Comparison of ENCODE assay signal across 13 mouse cellular contexts in genomic region chr7:118126219-118126875, GRCm38 (mm10). TPM values are rescaled to one million over a fixed set of nuclear protein-coding genes. Genes with fewer than 3 reads are reported as not detected.
A peak's percentile ranks its signal among the peaks of the same experiment; 100 is the strongest.
DNase-seq lines count a peak whose midpoint lies in the region; ATAC-seq and TF ChIP-seq lines count a peak whose summit lies in the region.
"Had no signal": no experiment of that assay in that cellular context is flagged by ENCODE, and none has a peak within 500 bp of the region (broad histone marks: within the 10 kb centered on the region; RNA-seq: fewer than 3 reads in every experiment).

No protein-coding gene starts in this region.

- no peak overlapping the region for H3K4me3 ChIP-seq in hindbrain, embryonic 12.5 days
- no peak overlapping the region for H3K4me3 ChIP-seq in hindbrain, embryonic 16.5 days (ENCODE audit: low read length)
- peak overlapping the region; percentile 94 for H3K4me3 ChIP-seq in midbrain, embryonic 10.5 days
- H3K4me3 ChIP-seq in midbrain, postnatal 0 days (ENCODE audit: low read depth, low read length) = no peak overlapping the region
- 0 out of 2 replicates have a peak overlapping the region, but pooled peaks have one; percentile 4 for H3K4me3 ChIP-seq in embryonic facial prominence, embryonic 13.5 days
- H3K4me3 ChIP-seq: neural tube, embryonic 13.5 days had no signal

- 78% methylated on average over 11 of the region's 11 CpGs for WGBS in hindbrain, embryonic 12.5 days
- WGBS in hindbrain, embryonic 16.5 days = 72% methylated on average over 11 of the region's 11 CpGs
- 77% methylated on average over 11 of the region's 11 CpGs for WGBS in midbrain, embryonic 10.5 days
- 67% methylated on average over 11 of the region's 11 CpGs for WGBS in midbrain, postnatal 0 days
- WGBS in embryonic facial prominence, embryonic 13.5 days = 76% methylated on average over 11 of the region's 11 CpGs

- H3K4me1 ChIP-seq in hindbrain, embryonic 12.5 days = peaks cover 32% of the 10 kb centered on the region
- peaks cover 21% of the 10 kb centered on the region for H3K4me1 ChIP-seq in hindbrain, embryonic 16.5 days (ENCODE audit: control insufficient read depth, insufficient read depth, low read depth, low read length)
- peaks cover 35% of the 10 kb centered on the region for H3K4me1 ChIP-seq in midbrain, embryonic 10.5 days
- peaks cover 10% of the 10 kb centered on the region; the same call in 1 of the 2 replicates for H3K4me1 ChIP-seq in midbrain, postnatal 0 days (ENCODE audit: insufficient read depth, low read length)
- peaks cover 28% of the 10 kb centered on the region for H3K4me1 ChIP-seq in embryonic facial prominence, embryonic 13.5 days

- TF ChIP-seq CTCF in midbrain, postnatal 0 days (IDR thresholded peaks at IDR 0.05) = no peak

- H3K4me2 ChIP-seq in hindbrain, embryonic 12.5 days (replicated peaks) = peak overlapping the region; percentile 66
- H3K4me2 ChIP-seq in hindbrain, embryonic 16.5 days (ENCODE audit: low read length) = no peak overlapping the region
- H3K4me2 ChIP-seq in midbrain, postnatal 0 days (ENCODE audit: low read depth, low read length, poor library complexity, severe bottlenecking) = no peak overlapping the region
- peak overlapping the region; percentile 72; the same call in 1 of the 2 replicates for H3K4me2 ChIP-seq in embryonic facial prominence, embryonic 13.5 days

- H3K9ac ChIP-seq in hindbrain, embryonic 12.5 days = no peak overlapping the region
- H3K9ac ChIP-seq in hindbrain, embryonic 16.5 days (ENCODE audit: low read depth, low read length) = no peak overlapping the region
- H3K9ac ChIP-seq in midbrain, postnatal 0 days (replicated peaks; ENCODE audit: low read length, poor library complexity, severe bottlenecking) = no peak overlapping the region
- H3K9ac ChIP-seq in embryonic facial prominence, embryonic 13.5 days = 0 out of 2 replicates have a peak overlapping the region, but pooled peaks have one; percentile 32
- H3K9ac ChIP-seq: neural tube, embryonic 13.5 days had no signal

- no peak for ATAC-seq in hindbrain, embryonic 12.5 days (ENCODE audit: low FRiP score)
- no peak for ATAC-seq in hindbrain, embryonic 16.5 days
- ATAC-seq in midbrain, postnatal 0 days (ENCODE audit: low FRiP score) = no peak
- ATAC-seq in embryonic facial prominence, embryonic 13.5 days (ENCODE audit: insufficient number of reproducible peaks, insufficient read depth, low FRiP score, low TSS enrichment, low read depth) = no peak
- ATAC-seq in megakaryocyte-erythroid progenitor cell, adult 5-6 weeks (replicated peaks; ENCODE audit: low FRiP score, low TSS enrichment, poor library complexity, severe bottlenecking) = peak; percentile 22; the same call in 1 of the 2 replicates
- ATAC-seq: CD4-positive, CD25-positive, alpha-beta regulatory T cell, adult 4 months had no signal

- no peak for DNase-seq in midbrain, embryonic 10.5 days (ENCODE audit: low spot score)
- DNase-seq in midbrain, postnatal 0 days (ENCODE audit: low spot score) = no peak
- DNase-seq in frontal cortex, postnatal 14 days (ENCODE audit: low spot score in 2 of 2) = no peak
- no peak for DNase-seq in right cerebral cortex, postnatal 14 days
- DNase-seq: heart, postnatal 10 days; right cerebral cortex, postnatal 25 days had no signal

- no peak overlapping the region for H3K27ac ChIP-seq in hindbrain, embryonic 12.5 days
- no peak overlapping the region for H3K27ac ChIP-seq in hindbrain, embryonic 16.5 days (ENCODE audit: low read depth, low read length)
- H3K27ac ChIP-seq in midbrain, embryonic 10.5 days (replicated peaks) = no peak overlapping the region
- H3K27ac ChIP-seq in midbrain, postnatal 0 days (ENCODE audit: low read depth, low read length) = no peak overlapping the region
- H3K27ac ChIP-seq in embryonic facial prominence, embryonic 13.5 days = no peak overlapping the region
- H3K27ac ChIP-seq: kidney, postnatal 0 days; neural tube, embryonic 13.5 days had no signal

- no peaks in the 10 kb centered on the region for H3K27me3 ChIP-seq in hindbrain, embryonic 12.5 days
- no peaks in the 10 kb centered on the region for H3K27me3 ChIP-seq in hindbrain, embryonic 16.5 days (replicated peaks; ENCODE audit: control insufficient read depth, insufficient read depth, low read length)
- H3K27me3 ChIP-seq in midbrain, embryonic 10.5 days (ENCODE audit: low read depth, poor library complexity, severe bottlenecking) = no peaks in the 10 kb centered on the region
- no peaks in the 10 kb centered on the region for H3K27me3 ChIP-seq in midbrain, postnatal 0 days (ENCODE audit: insufficient read depth, low read length)
- H3K27me3 ChIP-seq in embryonic facial prominence, embryonic 13.5 days = no peaks in the 10 kb centered on the region
- H3K27me3 ChIP-seq: neural tube, embryonic 13.5 days had no signal

- H3K9me3 ChIP-seq in hindbrain, embryonic 12.5 days (replicated peaks) = no peaks in the 10 kb centered on the region
- no peaks in the 10 kb centered on the region for H3K9me3 ChIP-seq in hindbrain, embryonic 16.5 days (ENCODE audit: control insufficient read depth, low read length)
- H3K9me3 ChIP-seq in midbrain, embryonic 10.5 days (replicated peaks) = no peaks in the 10 kb centered on the region
- no peaks in the 10 kb centered on the region for H3K9me3 ChIP-seq in midbrain, postnatal 0 days (ENCODE audit: low read length)
- H3K9me3 ChIP-seq in embryonic facial prominence, embryonic 13.5 days = no peaks in the 10 kb centered on the region
- H3K9me3 ChIP-seq: neural tube, embryonic 13.5 days had no signal

- H3K36me3 ChIP-seq in hindbrain, embryonic 12.5 days = peaks cover 33% of the 10 kb centered on the region
- H3K36me3 ChIP-seq in hindbrain, embryonic 16.5 days (ENCODE audit: control insufficient read depth, insufficient read depth, low read length) = peaks cover 8% of the 10 kb centered on the region
- H3K36me3 ChIP-seq in midbrain, embryonic 10.5 days = peaks cover 53% of the 10 kb centered on the region
- peaks cover 8% of the 10 kb centered on the region for H3K36me3 ChIP-seq in midbrain, postnatal 0 days (ENCODE audit: insufficient read depth, low read length)
- H3K36me3 ChIP-seq in embryonic facial prominence, embryonic 13.5 days = peaks cover 44% of the 10 kb centered on the region

RNA-seq across cellular contexts. Expression of gene Arl6ip1, which starts 3.1 kb away (rescaled TPM):
- 478 and 481 TPM in 2 replicates for polyA plus RNA-seq in hindbrain, embryonic 12.5 days (2016; fragmentation: Nextera tagmentation; extraction: Ambion mirVana)
- 497 and 635 TPM in 2 replicates for polyA plus RNA-seq in hindbrain, embryonic 16.5 days (2015; fragmentation: Nextera tagmentation; extraction: Ambion mirVana)
- polyA plus RNA-seq in midbrain, embryonic 10.5 days (2016; fragmentation: Nextera tagmentation; extraction: Ambion mirVana) = 503 and 508 TPM in 2 replicates
- total RNA-seq in midbrain, postnatal 0 days (2014; rRNA removed) = 444 and 461 TPM in 2 replicates
- 651 and 727 TPM in 2 replicates for polyA plus RNA-seq in midbrain, postnatal 0 days (2015; fragmentation: Nextera tagmentation; extraction: Ambion mirVana)
- 525 and 530 TPM in 2 replicates for polyA plus RNA-seq in embryonic facial prominence, embryonic 13.5 days (2015; fragmentation: Nextera tagmentation; extraction: Ambion mirVana)
- total RNA-seq in megakaryocyte-erythroid progenitor cell, adult 5-6 weeks (2014; fragmentation: Nextera tagmentation) = 64.8 and 88.3 TPM in 2 replicates
- 72.8 and 122 TPM in 2 replicates for total RNA-seq in megakaryocyte-erythroid progenitor cell, adult 5-6 weeks (2017)

RNA-seq across cellular contexts. Expression of gene Rps15a, which starts 10.4 kb away (rescaled TPM):
- 399 and 511 TPM in 2 replicates for polyA plus RNA-seq in hindbrain, embryonic 12.5 days (2016; fragmentation: Nextera tagmentation; extraction: Ambion mirVana)
- polyA plus RNA-seq in hindbrain, embryonic 16.5 days (2015; fragmentation: Nextera tagmentation; extraction: Ambion mirVana) = 313 and 317 TPM in 2 replicates
- polyA plus RNA-seq in midbrain, embryonic 10.5 days (2016; fragmentation: Nextera tagmentation; extraction: Ambion mirVana) = 564 and 647 TPM in 2 replicates
- 196 and 242 TPM in 2 replicates for total RNA-seq in midbrain, postnatal 0 days (2014; rRNA removed)
- polyA plus RNA-seq in midbrain, postnatal 0 days (2015; fragmentation: Nextera tagmentation; extraction: Ambion mirVana) = 322 and 337 TPM in 2 replicates
- polyA plus RNA-seq in embryonic facial prominence, embryonic 13.5 days (2015; fragmentation: Nextera tagmentation; extraction: Ambion mirVana) = 855 and 911 TPM in 2 replicates
- total RNA-seq in megakaryocyte-erythroid progenitor cell, adult 5-6 weeks (2014; fragmentation: Nextera tagmentation) = 3,409 and 3,689 TPM in 2 replicates
- 865 and 930 TPM in 2 replicates for total RNA-seq in megakaryocyte-erythroid progenitor cell, adult 5-6 weeks (2017)

Comparison
In these comparisons a context has a peak if more than half of its experiments do, and no peak if none do; other contexts are left out.
1. H3K4me2 ChIP-seq: peak in hindbrain, embryonic 12.5 days (single experiment) and embryonic facial prominence, embryonic 13.5 days (single experiment); none in hindbrain, embryonic 16.5 days (single experiment) and midbrain, postnatal 0 days (single experiment).
2. H3K4me3 ChIP-seq: peak in midbrain, embryonic 10.5 days (single experiment) and embryonic facial prominence, embryonic 13.5 days (single experiment); none in hindbrain, embryonic 12.5 days (single experiment), hindbrain, embryonic 16.5 days (single experiment) and midbrain, postnatal 0 days (single experiment).